Mouse (Mus musculus): ENCODE results near the gene Clcn6. TPM values are rescaled to one million over a fixed set of nuclear protein-coding genes. Genes with fewer than 3 reads are reported as not detected.

The Clcn6 gene
- total RNA-seq (2022) = 10 to 100 TPM; 10.1 to 20.4 (median 15.8) TPM

DNA sequence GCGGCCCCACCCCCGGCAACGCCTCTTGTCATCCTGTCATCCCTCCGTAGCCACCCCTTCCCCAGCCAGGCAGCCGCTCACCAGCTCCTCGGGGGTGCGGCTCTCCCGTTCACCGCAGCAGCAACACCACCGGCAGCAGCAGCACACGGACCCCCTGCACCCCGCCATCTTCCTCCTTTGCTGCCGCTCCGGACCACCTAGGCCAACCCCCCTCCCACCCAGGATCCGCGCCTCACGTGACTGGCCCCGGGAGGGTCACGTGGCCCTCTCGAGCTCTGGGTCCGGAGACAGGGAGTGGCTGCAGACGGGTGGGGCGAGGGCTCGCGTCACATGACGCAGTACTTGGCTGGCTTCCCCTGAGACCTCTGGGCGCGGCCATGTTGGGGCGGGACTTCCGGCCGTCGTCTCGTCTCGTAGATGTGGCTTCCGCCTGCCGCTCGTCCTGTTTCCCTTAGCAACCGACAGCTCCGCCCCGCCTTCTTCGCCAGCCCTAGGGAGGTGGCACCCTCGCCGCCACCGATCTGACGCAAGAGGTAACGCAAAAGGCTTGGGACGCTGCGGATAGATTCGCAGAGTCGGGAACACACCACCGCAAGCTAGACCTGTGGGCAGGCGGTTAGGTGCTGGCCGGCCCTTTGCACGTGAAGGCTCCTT lies at the start of gene Clcn6, which contains the start of gene Mthfr:
TSS of gene Clcn6 (minus strand) at position 222 of the 654 bp plus-strand sequence.
TSS of gene Mthfr (plus strand) at position 478 of the 654 bp plus-strand sequence.
- DNase-seq = peak; percentile 100

GRCm38 (mm10) chr4:148087907-148088527 lies 49.4 kb upstream of the Clcn6 start, which contains the start of gene Agtrap:
Agtrap (minus strand) TSS chr4:148088031.
- peak; percentile 93 for DNase-seq

DNA sequence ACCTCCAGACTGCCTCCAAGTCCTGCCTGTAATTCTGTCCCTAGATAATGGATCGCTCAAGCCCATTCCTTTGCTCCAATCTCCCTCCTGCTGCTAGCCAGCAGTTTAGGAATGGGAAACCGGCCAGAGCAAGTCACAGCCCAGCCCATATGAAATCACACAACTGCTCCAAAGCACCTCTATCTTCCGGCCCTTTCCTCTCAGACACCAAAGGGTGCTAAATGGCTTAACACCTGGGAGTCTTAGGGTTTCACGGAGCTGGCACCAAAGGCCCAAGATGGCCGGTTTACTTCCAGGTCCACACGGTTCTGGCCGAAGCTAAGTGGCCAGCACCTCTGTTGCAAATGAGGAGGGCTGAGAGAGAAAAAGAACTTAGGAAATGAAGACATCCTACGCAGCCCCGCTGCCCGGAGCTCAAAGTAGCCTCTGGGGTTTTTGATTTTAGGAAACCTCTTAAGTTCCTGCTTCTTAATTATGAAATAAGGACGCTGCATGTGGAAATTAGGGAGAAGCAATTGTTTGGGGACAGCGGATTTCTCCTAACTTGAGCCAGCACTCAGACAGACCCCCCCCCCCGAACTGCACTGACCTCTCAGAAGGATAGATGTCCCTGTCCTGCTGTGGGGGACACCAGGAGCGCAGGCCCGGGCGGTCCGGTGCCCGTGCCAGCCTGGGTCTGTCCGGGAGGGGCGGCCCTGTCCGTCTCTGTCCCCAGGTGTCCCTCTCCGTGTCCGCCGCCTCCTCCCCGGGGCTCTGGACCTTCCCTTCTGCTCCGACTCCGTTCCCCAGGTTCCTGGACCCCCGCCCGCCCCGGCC lies 48.7 kb upstream of the Clcn6 start:
- DNase-seq = no peak

- peak; percentile 76 for DNase-seq
These were observed 47.3 kb upstream of the Clcn6 start for GRCm38 (mm10) chr4:148085907-148086305.

GRCm38 (mm10) chr4:148085131-148085906 lies 46.7 kb upstream of the Clcn6 start:
- no peak for DNase-seq

- DNase-seq = no peak
These were observed 45.7 kb upstream of the Clcn6 start for GRCm38 (mm10) chr4:148084261-148084714.

GRCm38 (mm10) chr4:148083176-148083899 lies 44.7 kb upstream of the Clcn6 start:
- DNase-seq = no peak

- DNase-seq = no peak
These were observed 43.8 kb upstream of the Clcn6 start for GRCm38 (mm10) chr4:148082257-148083044.

- DNase-seq = no peak
These were observed 42.6 kb upstream of the Clcn6 start for GRCm38 (mm10) chr4:148081201-148081600.

GRCm38 (mm10) chr4:148080597-148080973 lies 42.0 kb upstream of the Clcn6 start:
- no peak for DNase-seq

DNA sequence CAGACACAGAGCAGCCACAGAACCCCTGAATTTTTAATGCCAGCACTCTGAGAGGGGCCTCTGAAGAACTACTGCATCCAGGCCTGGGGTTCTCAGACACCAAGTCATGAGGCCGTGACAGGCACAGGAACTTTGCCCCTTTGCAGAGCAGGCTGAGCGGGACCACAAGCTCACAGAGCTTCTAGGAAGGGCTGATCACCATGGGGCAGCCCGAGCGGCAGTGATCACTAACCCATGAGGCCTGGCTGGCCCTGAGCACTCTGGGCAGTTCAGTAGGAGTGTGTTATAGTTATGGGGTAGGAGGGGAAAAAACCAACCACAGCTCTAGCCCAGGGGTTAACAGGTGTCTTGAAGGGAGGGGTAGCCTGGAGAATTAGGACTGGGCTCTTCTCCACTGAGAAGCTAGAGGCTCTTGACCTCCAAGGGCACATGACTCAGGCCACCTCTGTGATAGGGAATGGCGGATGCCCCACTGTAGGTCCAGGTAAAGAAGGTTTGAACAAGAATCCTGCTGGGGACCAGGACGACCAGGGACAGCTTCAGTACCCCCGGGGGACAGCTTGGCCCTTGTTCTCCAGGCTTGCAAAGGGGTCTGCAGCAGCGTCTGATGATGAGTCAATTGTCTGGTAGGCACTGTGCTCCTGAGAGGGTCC lies 41.4 kb upstream of the Clcn6 start:
- no peak for DNase-seq

DNA sequence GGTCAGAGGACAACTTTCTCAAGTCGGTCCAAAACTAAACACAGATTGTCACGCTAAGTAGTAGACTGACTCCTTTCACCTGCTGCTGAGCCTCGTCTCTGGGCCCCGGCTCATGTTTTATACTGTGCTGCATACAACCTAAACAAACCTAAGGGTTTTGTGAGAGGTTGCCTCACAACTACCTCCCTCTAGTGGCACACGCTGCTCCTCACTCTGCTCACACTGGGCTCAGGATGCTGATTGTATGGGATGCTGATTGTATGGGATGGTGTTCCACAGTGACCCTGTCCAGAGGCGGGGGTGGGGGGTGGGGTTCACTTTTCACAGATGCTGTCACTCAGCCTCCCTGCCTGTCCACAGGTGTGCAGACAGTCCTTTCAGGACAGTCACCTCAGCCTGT lies 40.6 kb upstream of the Clcn6 start:
- no peak for DNase-seq

- no peak for DNase-seq
These were observed 37.3 kb upstream of the Clcn6 start for GRCm38 (mm10) chr4:148075881-148076280.

DNA sequence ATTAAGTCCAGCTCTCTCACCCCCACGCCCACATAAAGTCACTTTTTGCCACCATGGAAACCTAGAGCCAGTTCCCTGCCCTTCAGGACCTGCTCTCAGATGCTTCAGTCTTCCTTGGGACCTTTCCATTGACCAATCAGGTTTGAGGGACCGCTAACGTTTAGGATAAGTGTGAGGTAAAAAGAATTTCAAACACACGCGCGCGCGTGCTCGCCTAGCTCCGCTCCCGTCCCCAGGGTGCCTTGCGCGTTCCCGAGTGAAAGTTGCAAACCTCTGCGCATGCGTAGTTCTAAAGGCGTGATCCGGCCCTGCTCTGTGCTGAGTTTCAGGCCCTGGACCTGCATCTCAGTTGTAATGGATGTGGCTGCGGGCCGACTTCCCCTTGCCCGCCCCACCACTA lies 36.6 kb upstream of the Clcn6 start:
- DNase-seq = no peak

DNA sequence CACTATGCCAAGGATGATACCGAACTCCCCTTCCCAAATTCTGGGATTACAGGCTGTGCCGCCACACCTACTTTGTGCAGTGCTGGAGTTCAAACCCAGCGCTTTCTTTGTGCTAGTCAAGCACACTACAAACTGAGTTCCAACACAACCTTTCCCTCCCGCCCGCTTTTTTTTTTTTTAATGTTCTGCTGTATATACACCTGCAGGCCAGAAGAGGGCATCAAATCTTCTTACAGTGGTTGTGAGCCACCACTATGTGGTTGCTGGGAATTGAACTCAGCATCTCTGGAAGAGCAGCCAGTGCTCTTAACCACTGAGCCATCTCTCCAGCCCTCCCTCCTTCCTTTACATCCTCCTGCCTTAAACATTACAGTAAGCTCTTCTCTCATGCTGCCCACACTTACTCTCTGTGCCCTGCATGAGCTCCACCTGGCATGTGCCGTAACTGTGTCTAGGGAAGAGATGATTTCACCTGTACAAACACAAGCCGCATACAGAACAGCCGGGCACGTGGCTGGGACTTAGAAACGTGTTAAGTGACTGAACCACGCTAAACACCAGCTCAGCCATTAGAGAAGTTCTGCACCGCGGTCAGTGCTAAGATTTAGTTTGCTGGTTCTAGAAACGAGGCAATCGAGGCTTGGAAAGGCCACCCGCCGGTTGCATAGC lies 36.0 kb upstream of the Clcn6 start:
- DNase-seq = no peak

- DNase-seq = no peak
These were observed 32.9 kb upstream of the Clcn6 start for GRCm38 (mm10) chr4:148071508-148071907.

DNA sequence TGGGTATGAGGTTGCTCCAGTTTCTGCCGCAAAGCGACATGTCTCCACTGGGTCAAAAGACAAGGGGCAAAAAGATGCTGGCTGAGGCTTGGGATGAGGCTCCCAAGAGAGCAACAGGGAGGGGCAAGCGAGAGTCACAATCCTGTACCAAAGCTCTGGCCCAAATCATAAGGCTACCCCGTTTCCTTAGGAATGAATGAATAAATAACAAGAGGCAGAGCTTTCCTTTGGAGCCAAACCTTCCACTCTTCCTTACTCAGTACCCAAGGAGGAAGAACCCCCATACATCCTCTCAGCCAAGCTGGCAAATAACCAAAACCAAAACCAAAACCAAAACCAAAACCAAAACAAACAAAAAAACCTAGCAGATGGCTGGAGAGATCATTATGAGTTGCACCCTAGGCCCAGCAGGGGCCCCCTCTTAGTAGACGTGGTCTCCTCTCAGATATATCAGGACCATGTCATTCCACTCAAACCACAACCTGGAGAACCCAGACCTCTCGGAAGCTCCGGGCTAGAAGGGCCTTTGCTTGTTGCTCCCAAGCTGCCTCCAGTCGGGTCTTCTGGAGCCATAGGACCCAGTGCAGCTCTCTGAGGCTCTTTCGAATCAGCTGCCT lies 31.1 kb upstream of the Clcn6 start:
- no peak for DNase-seq

- no peak for DNase-seq
These were observed 28.7 kb upstream of the Clcn6 start for GRCm38 (mm10) chr4:148067346-148067745.

DNA sequence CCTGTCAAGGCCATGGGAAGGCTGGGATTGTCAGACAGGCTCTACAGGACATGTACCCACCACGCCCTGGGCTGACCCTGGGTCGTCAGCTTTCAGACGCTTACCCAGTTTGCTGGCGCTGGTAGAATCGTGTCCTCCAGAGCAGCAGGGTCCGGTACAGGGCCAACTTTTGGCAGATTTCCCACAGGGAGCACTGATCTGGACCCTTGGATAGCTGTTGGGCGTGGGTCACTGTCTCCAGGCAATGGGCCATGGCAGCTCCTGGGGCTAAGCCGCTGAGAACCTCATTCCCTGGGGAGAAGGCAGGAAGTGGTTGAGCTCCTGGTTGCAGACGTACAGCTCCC lies 27.8 kb upstream of the Clcn6 start:
- DNase-seq = peak; percentile 41
